Mouse (Mus musculus) hindbrain, embryonic 10.5 days (tissue): ENCODE measurements around the gene Tas2r138. TPM values are rescaled to one million over a fixed set of nuclear protein-coding genes. Genes with fewer than 3 reads are reported as not detected.
"Not testable (repeated sequence)": the region's sequence is repeated elsewhere in the genome, so short reads cannot be mapped to it uniquely, and the experiment has no call there.

ENCODE experiments used
- DNase-seq: peaks from one replicate; pipeline ENCODE4 v3.0.0-alpha.2; 2017; ENCODE audit warnings: low spot score
- H3K27ac ChIP-seq: fragments of 300-500 bp; sonication (generic); 2 replicates; pipeline ENCODE4 v1.5.1; 2016; ENCODE audit warnings: mild to moderate bottlenecking, moderate library complexity
- H3K27me3 ChIP-seq: fragments of 300-500 bp; sonication (generic); 2 replicates; pipeline ENCODE4 v1.6.1; 2016; ENCODE audit warnings: mild to moderate bottlenecking; ENCODE audit not compliant: poor library complexity, insufficient read depth, severe bottlenecking
- H3K36me3 ChIP-seq: fragments of 300-500 bp; sonication (generic); 2 replicates; pipeline ENCODE4 v1.6.1; 2016; ENCODE audit warnings: mild to moderate bottlenecking, moderate library complexity
- H3K4me1 ChIP-seq: fragments of 300-500 bp; sonication (generic); replicated peaks from 2 replicates; pipeline ENCODE4 v1.6.1; 2016; ENCODE audit warnings: mild to moderate bottlenecking
- H3K4me3 ChIP-seq: fragments of 300-500 bp; sonication (generic); 2 replicates; pipeline ENCODE4 v1.5.1; 2016; ENCODE audit warnings: mild to moderate bottlenecking, moderate library complexity
- H3K9me3 ChIP-seq: fragments of 300-500 bp; sonication (generic); 2 replicates; pipeline ENCODE4 v1.6.1; 2016; ENCODE audit warnings: mild to moderate bottlenecking, moderate library complexity
- WGBS: fragments of 180-500 bp; shearing (Covaris S2); methylation state at CpG from one replicate; pipeline ENCODE4 v1.1.7; 2016; 5-methylcytosine and 5-hydroxymethylcytosine counted together
- polyA plus RNA-seq: library from polyadenylated mRNA; unstranded; fragments of >200 nt; fragmentation: Nextera tagmentation; extraction: Ambion mirVana; gene quantifications from 2 replicates; pipeline ENCODE4 v1.2.1, GENCODE M21; 2016

Gene Tas2r138
- polyA plus RNA-seq, 1 experiment from 2014 or later, result not detected

DNA sequence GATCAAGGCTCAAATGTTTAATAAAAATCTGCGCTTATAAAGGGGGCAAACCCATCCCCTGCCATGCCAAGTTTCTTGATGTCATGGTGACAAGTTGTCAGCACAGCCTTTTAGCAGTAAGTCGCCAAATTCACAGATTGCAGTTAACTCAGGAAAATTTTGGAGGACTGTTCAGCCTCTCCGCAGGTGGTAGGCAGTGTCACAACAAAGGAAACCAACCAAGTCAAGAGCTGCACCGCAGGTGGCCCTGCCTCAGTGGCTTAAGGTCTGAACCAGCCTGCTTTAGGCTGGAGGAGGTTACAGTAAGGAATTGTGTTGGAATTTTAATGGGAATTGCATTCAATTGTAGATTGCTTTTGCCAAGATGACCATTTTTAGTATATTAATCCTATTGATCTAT is 14.6 kb downstream of the Tas2r138 start:
- not testable (repeated sequence) for H3K4me1 ChIP-seq, H3K27ac ChIP-seq, H3K36me3 ChIP-seq, H3K9me3 ChIP-seq, H3K27me3 ChIP-seq, H3K4me3 ChIP-seq, DNase-seq
- WGBS, result 32% methylated on average over 4 of the region's 4 CpGs

DNA sequence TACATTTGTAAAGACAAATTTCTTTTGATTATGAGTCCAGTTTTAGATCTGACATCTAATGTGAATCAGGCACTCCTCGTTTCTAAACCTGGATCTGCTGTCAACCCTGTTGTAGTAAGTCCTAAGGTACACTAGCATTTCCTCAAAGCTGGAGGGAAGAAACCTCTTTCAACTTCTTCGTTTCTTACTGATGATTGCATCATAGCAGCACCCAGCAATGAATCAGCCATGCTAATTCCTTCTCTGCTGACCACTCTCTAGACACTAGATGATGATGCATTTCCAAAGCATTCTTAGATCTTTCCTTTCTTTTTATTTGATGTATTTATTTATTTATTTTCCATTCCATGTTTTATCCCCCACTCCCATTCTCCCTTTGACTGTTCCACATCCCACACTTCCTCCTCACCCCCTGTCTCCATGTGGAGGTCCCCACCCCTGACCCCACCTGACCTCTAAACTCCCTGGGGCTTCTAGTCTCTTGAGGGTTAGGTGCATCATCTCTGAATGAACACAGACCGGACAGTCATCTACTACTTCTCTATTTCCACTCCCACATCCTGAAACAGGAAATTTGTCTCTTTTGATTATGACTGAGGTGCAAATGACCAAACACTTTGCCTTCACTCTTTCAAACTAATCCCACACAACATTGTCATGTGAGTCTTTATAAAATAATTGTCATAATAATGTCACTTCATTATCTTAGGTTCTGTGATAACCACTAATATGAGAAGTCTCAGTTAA is 18.1 kb downstream of the Tas2r138 start:
- DNase-seq, result no peak
- Histone ChIP-seq H3K27ac (no peak overlapping the region), H3K27me3 (no peaks in the 10 kb centered on the region), H3K4me1 (no peaks in the 10 kb centered on the region), H3K36me3 (no peaks in the 10 kb centered on the region), H3K9me3 (no peaks in the 10 kb centered on the region), H3K4me3 (no peak overlapping the region)
- 75% methylated on average over 3 of the region's 3 CpGs for WGBS

DNA sequence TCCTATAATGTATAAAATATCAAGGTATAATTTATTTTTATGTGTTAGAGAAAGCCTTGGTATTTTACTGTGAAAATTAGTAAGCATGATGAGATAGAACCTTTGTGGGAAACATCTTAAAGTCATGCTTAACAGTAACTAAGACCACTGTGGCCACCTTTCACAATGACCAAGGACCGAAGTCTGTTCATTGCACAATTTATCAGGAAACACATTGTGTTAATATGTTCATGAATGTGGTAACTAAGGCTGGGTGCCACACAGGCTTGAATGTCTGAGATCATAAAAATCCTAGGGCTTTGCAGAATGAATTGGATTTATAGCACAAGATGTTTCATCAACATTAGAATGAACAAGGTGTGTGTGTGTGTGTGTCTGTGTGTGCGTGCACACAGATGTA is 24.8 kb downstream of the Tas2r138 start:
- no peak overlapping the region for H3K4me3 ChIP-seq
- no peaks in the 10 kb centered on the region for H3K4me1 ChIP-seq
- 93% methylated on average over 2 of the region's 2 CpGs for WGBS
- H3K9me3 ChIP-seq, result no peaks in the 10 kb centered on the region
- DNase-seq, result no peak
- no peak overlapping the region for H3K27ac ChIP-seq
- H3K36me3 ChIP-seq, result no peaks in the 10 kb centered on the region
- no peaks in the 10 kb centered on the region for H3K27me3 ChIP-seq

DNA sequence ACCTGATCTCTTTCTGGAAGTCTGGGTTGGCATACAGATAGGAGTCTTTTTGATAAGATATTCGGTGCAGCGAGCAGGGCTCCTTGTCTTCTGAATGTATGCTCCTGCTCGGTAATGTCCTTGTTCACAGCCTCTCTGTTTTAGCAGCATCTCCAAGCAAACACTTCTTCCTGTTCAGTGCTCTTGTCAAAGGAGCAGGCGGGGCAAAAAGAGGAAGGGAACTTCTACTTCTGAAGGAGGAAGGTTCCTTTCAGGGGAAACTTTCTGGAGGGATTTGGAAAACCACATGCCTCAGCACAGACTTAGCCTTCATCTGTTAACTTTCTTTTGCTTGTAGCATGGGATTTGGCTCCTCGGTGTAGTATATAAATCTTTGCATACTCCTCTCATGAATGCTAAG is 27.5 kb downstream of the Tas2r138 start, which contains the start of gene Clec5a:
Gene Clec5a, minus strand, starts transcription at position 177 of the 400 bp plus-strand sequence.
- no peaks in the 10 kb centered on the region for H3K9me3 ChIP-seq
- no peak for DNase-seq
- H3K4me3 ChIP-seq, result no peak within 1 kb of the TSS
- H3K36me3 ChIP-seq, result no peaks in the 10 kb centered on the region
- H3K27ac ChIP-seq, result no peak within 1 kb of the TSS
- no peaks in the 10 kb centered on the region for H3K4me1 ChIP-seq
- WGBS, result 83% methylated on average over 5 of the region's 5 CpGs
- H3K27me3 ChIP-seq, result no peaks in the 10 kb centered on the region

DNA sequence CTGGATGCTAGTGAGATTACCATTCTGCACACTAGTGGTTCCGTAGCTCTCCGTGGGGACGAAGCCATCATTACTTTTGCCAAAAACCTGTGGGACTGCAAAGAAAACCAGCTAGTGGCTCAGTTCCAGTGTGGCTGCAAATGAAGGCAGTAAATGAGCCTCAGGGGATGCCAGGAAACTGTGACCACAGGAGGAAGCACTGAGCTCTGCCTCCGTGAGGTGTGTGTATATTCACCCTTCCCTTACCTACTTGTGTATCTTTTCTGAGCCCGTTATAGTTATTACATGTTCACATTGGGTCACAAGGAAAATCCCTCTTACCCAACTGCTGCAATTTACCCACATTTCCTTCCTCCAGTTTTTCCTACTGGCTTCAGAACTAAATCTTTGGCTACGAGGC is 28.8 kb downstream of the Tas2r138 start:
- DNase-seq, result no peak
- Histone ChIP-seq H3K36me3 (no peaks in the 10 kb centered on the region), H3K4me3 (no peak overlapping the region), H3K27ac (no peak overlapping the region), H3K4me1 (no peaks in the 10 kb centered on the region), H3K9me3 (no peaks in the 10 kb centered on the region), H3K27me3 (no peaks in the 10 kb centered on the region)
- WGBS, result 88% methylated on average over 6 of the region's 6 CpGs

DNA sequence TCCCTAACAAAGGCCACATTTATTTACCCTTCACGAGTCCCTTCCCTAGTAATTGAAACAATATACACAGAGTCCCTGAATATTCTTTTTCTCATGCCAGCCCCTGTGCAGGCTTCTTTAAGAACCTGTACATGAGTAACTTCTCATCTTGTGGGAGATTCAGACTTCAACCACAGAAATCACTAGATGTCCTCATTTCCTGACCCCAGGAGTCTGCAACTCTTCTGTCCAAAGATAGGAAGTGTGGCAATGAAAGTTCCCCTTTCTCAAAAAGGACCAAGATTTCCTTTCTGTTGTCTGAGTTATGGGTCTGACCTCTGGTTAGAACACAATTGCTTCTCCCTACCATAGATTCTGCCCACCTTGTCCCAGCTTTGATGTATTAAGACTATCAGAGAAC is 36.8 kb downstream of the Tas2r138 start:
- DNase-seq, result no peak
- Histone ChIP-seq H3K27me3 (no peaks in the 10 kb centered on the region), H3K27ac (no peak overlapping the region), H3K9me3 (no peaks in the 10 kb centered on the region), H3K4me1 (no peaks in the 10 kb centered on the region), H3K36me3 (no peaks in the 10 kb centered on the region), H3K4me3 (no peak overlapping the region)
- WGBS, result 85% methylated on average over 1 of the region's 1 CpGs

DNA sequence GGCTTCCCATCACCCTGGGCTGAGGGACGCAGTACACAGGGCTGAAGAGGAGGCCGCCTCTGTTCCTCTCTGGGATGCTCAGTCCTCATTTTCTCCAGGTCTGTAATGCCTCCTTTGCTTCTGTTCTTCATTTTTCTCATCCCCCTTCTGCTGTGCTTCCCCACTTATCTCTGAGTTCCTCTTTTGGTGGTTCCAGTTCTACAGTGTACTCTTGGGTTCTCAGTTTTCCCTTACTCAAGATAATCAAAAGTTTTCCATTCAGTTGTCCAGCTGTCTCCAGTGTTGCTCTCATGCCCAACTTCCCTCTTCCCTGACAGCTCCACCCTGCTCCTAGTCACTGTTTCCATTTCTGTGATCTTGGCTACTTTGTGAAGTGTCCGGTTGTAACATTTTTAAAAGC is 39.5 kb downstream of the Tas2r138 start:
- WGBS, result 74% methylated on average over 3 of the region's 3 CpGs
- no peaks in the 10 kb centered on the region for H3K36me3 ChIP-seq
- H3K4me3 ChIP-seq, result no peak overlapping the region
- H3K27me3 ChIP-seq, result no peaks in the 10 kb centered on the region
- no peaks in the 10 kb centered on the region for H3K9me3 ChIP-seq
- DNase-seq, result no peak
- H3K4me1 ChIP-seq, result no peaks in the 10 kb centered on the region
- no peak overlapping the region for H3K27ac ChIP-seq

DNA sequence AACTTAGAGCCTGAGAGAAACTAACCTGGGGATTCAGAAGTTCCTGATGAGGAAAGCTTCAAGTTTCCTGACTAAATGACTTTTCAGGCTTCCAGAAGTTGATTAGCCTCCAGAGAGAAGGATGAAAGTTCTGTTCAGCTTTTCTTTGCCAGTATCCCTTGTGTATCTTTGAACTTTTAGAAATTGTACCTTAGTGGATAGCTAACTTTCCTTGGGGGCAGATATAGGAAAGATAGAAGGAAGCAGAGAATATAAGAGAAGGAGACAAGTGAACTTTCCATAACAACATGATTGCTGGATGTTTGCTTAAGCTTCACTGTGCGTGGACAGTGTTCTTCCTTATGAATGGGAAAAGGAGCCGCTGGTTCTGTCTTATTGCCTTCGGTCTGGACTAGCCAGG is 43.9 kb downstream of the Tas2r138 start, which contains the start of gene Olfr460:
Gene Olfr460, plus strand, starts transcription at position 301 of the 400 bp plus-strand sequence.
- H3K4me3 ChIP-seq, result no peak within 1 kb of the TSS
- 91% methylated on average over 3 of the region's 3 CpGs for WGBS
- H3K27ac ChIP-seq, result no peak within 1 kb of the TSS
- no peaks in the 10 kb centered on the region for H3K4me1 ChIP-seq
- no peak for DNase-seq
- no peaks in the 10 kb centered on the region for H3K27me3 ChIP-seq
- H3K36me3 ChIP-seq, result no peaks in the 10 kb centered on the region
- H3K9me3 ChIP-seq, result no peaks in the 10 kb centered on the region

Other genes starting within 250 kb of the Tas2r138 start
- gene E330009J07Rik, start 177.2 kb downstream of the Tas2r138 start, polyA plus RNA-seq, result 10.1 and 12.4 TPM in 2 replicates
- 0.21 TPM in 1 of 2 replicates, not detected in the other for gene Wee2, start 174.2 kb downstream of the Tas2r138 start, polyA plus RNA-seq
- 175 and 200 TPM in 2 replicates for gene Ssbp1, start 142.0 kb downstream of the Tas2r138 start, polyA plus RNA-seq
- not detected in 2 replicates for gene Tas2r137, start 122.1 kb downstream of the Tas2r138 start, polyA plus RNA-seq
- 0.30 TPM in 1 of 2 replicates, not detected in the other for gene Tas2r108, start 119.8 kb downstream of the Tas2r138 start, polyA plus RNA-seq
- gene Prss37, start 93.8 kb downstream of the Tas2r138 start, polyA plus RNA-seq, result not detected in 2 replicates
- gene Olfr461, start 58.3 kb downstream of the Tas2r138 start, polyA plus RNA-seq, result 0.17 and 0.18 TPM in 2 replicates
- gene Olfr460, start 43.8 kb downstream of the Tas2r138 start, polyA plus RNA-seq, result not detected in 2 replicates
- gene Clec5a, start 27.5 kb downstream of the Tas2r138 start, polyA plus RNA-seq, result 0.34 and 0.76 TPM in 2 replicates
- gene Mgam, start 15.5 kb upstream of the Tas2r138 start, polyA plus RNA-seq, result not detected in 2 replicates